Mouse (Mus musculus) Patski (cell line): ENCODE measurements around the gene Sprr2i. TPM values are rescaled to one million over a fixed set of nuclear protein-coding genes. Genes with fewer than 3 reads are reported as not detected.

Experiments
- ATAC-seq: fragments of 100-300 bp; one replicate; pipeline ENCODE4 v1.8.0; 2021
- CTCF ChIA-PET: fragments of 350-600 bp; sonication (Branson Sonifier 250); formaldehyde crosslinking; loops from one replicate; lab custom pipeline; 2022; ENCODE audit warnings: inconsistent platforms; lab: Charles Lee
- POLR2A ChIA-PET: fragments of 350-600 bp; sonication (Branson Sonifier 250); formaldehyde crosslinking; loops from one replicate; lab custom pipeline; 2022; ENCODE audit warnings: antibody characterized with exemption, inconsistent platforms; lab: Charles Lee
- DNase-seq: peaks from one replicate; pipeline ENCODE4 v3.0.0-alpha.2; 2011; ENCODE audit warnings: low read depth, low spot score
- H3K27me3 ChIP-seq: fragments of 371-371 bp; one replicate; pipeline ENCODE4 v1.5.1; 2021
- CTCF ChIP-seq: fragments of 100-300 bp; IDR thresholded peaks from one replicate; pipeline ENCODE4 v1.5.1; 2021
- in situ Hi-C: fragments of 300-500 bp; cut with MboI; formaldehyde crosslinking; loops from 3 replicates; pipeline ENCODE4 v1.11.1; 2018; ENCODE audit warnings: low pct_unique_long_range_greater_than_20kb, mixed read lengths
- polyA plus RNA-seq: library from polyadenylated mRNA; unstranded; gene quantifications from one replicate; pipeline ENCODE4 v1.2.3, GENCODE M21; 2021

The Sprr2i gene
- polyA plus RNA-seq: not detected

- no peak for DNase-seq
Observed at GRCm38 (mm10) chr3:92407691-92408090, at the start of gene Sprr2i. TSS of gene Sprr2i (plus strand) at chr3:92407991.

GRCm38 (mm10) chr3:92361619-92362018, 46.2 kb upstream of the Sprr2i start:
- in situ Hi-C loops: no loop called here
- H3K27me3 ChIP-seq: no peaks in the 10 kb centered on the region
- no peak for ATAC-seq
- CTCF ChIA-PET: interaction anchor here (1.1 to 1.4 kb wide), 2 partner anchors 23 to 27 kb away, joined by 3 read pairs; partner anchors contain the start of gene Sprr2d
- no peak for DNase-seq
- POLR2A ChIA-PET: no interaction called here
- TF ChIP-seq CTCF: no peak

More at GRCm38 (mm10) chr3:92407691-92408090, at the start of gene Sprr2i:
- in situ Hi-C loops: no loop called here
- no peak for ATAC-seq
- CTCF ChIA-PET: no interaction called here
- peaks cover 20% of the 10 kb centered on the region for H3K27me3 ChIP-seq
- POLR2A ChIA-PET: no interaction called here
- no peak for TF ChIP-seq CTCF

GRCm38 (mm10) chr3:92364887-92365286, 42.9 kb upstream of the Sprr2i start, which contains the start of gene Sprr2f:
TSS of gene Sprr2f (plus strand) at chr3:92365187.
- no peak for DNase-seq
- in situ Hi-C loops: no loop called here
- TF ChIP-seq CTCF: no peak
- H3K27me3 ChIP-seq: no peaks in the 10 kb centered on the region
- POLR2A ChIA-PET: no interaction called here
- CTCF ChIA-PET: no interaction called here
- no peak for ATAC-seq

GRCm38 (mm10) chr3:92373613-92374012, 34.2 kb upstream of the Sprr2i start:
- DNase-seq (peak; percentile 20), ATAC-seq (peak; percentile 73)
- TF ChIP-seq CTCF: no peak
- in situ Hi-C loops: no loop called here
- POLR2A ChIA-PET: no interaction called here
- CTCF ChIA-PET: no interaction called here
- H3K27me3 ChIP-seq: no peaks in the 10 kb centered on the region

DNA sequence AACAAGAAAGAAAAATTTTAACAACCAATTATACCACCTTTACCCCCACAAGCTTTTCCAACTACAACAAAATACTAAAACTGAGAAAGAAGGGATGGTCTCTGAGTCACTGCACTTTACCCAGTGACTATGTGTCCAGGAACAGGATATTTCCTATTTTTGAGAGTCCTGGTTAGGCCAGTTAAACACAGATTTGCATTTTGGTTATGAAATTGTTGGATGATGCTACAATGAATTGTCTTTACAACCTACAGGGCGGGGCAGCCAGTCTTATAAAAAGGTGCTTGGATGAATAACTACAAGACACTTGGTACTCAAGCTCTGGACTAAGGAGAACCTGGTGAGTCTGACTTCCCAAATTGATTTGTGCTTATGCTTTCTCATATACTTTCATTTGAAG, 22.4 kb upstream of the Sprr2i start, which contains the start of gene Sprr2h:
Gene Sprr2h (plus strand): TSS at position 301 of the 400 bp plus-strand sequence.
- ATAC-seq (no peak), DNase-seq (no peak)
- CTCF ChIA-PET: no interaction called here
- no peaks in the 10 kb centered on the region for H3K27me3 ChIP-seq
- TF ChIP-seq CTCF: no peak
- POLR2A ChIA-PET: no interaction called here
- in situ Hi-C loops: no loop called here

GRCm38 (mm10) chr3:92394301-92394700, 13.5 kb upstream of the Sprr2i start:
- in situ Hi-C loops: no loop called here
- DNase-seq (peak; percentile 7), ATAC-seq (peak; percentile 54)
- ChIA-PET CTCF (interaction anchor here (0.9 to 5.4 kb wide), 6 partner anchors 109 to 245 kb away, joined by 3 to 25 read pairs (median 4); no protein-coding TSS in a partner anchor), POLR2A (no interaction called here)
- peak; percentile 61 for TF ChIP-seq CTCF
- peaks cover 5% of the 10 kb centered on the region for H3K27me3 ChIP-seq

GRCm38 (mm10) chr3:92417782-92418181, 10.0 kb downstream of the Sprr2i start, which contains the start of gene Sprr2j-ps:
TSS of gene Sprr2j-ps (plus strand) at chr3:92418082.
- ATAC-seq (no peak), DNase-seq (no peak)
- no peak for TF ChIP-seq CTCF
- CTCF ChIA-PET: no interaction called here
- peaks cover 5% of the 10 kb centered on the region for H3K27me3 ChIP-seq
- POLR2A ChIA-PET: no interaction called here
- in situ Hi-C loops: no loop called here

- ATAC-seq (no peak), DNase-seq (no peak)
- ChIA-PET CTCF (no interaction called here), POLR2A (no interaction called here)
- no peak for TF ChIP-seq CTCF
- peaks cover 4% of the 10 kb centered on the region for H3K27me3 ChIP-seq
- in situ Hi-C loops: no loop called here
Observed at GRCm38 (mm10) chr3:92429323-92429722, 21.5 kb downstream of the Sprr2i start, which contains the start of gene Gm9774. TSS of gene Gm9774 (minus strand) at chr3:92429423.

DNA sequence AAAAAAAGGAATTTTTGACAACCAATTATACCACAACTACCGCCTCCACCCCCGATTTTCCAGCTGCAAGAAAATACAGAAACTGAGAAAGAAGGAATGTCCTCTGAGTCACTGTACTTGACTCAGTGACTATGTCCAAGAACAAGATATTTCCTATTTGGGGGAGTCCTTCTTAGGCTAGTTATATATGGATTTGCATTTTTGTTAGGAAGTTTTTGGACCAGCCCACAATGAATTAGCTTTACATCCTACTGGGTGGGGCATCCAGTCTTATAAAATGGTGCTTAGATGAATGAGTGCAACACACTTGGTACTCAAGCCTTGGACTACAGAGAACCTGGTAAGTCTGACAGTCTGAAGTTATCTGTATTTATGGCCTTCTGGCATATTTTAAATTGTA, 24.5 kb downstream of the Sprr2i start, which contains the start of gene Sprr2k:
Gene Sprr2k (plus strand): TSS at position 301 of the 400 bp plus-strand sequence.
- ATAC-seq (no peak), DNase-seq (no peak)
- CTCF ChIA-PET: interaction anchor here (1.1 kb wide), 1 partner anchor 13 kb away, joined by 3 read pairs; no protein-coding TSS in a partner anchor
- POLR2A ChIA-PET: no interaction called here
- no peak for TF ChIP-seq CTCF
- in situ Hi-C loops: no loop called here
- no peaks in the 10 kb centered on the region for H3K27me3 ChIP-seq

GRCm38 (mm10) chr3:92438689-92439088, 30.9 kb downstream of the Sprr2i start, which contains the start of gene Sprr1b:
TSS of gene Sprr1b (minus strand) at chr3:92438789.
- POLR2A ChIA-PET: no interaction called here
- DNase-seq (no peak), ATAC-seq (no peak)
- CTCF ChIA-PET: no interaction called here
- no peaks in the 10 kb centered on the region for H3K27me3 ChIP-seq
- in situ Hi-C loops: no loop called here
- no peak for TF ChIP-seq CTCF

DNA sequence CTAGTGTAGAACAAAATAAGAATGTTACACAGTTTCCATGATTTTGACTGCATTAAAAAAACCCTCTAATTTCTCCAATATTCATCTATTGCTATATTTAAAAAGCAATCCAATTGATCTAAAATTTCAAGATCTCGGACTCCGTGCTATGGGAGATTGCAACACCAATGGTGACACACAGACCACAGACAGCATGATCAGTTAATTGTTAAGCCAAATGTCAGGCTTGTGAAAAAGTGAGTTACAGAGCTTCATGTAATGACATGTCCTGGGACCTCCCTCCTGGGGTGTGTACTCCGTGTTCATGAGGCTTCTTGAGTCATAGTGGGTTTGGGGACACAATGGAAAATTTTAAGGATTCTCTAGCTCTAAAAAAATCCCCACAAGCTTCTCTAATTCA, 32.4 kb downstream of the Sprr2i start:
- peaks cover 3% of the 10 kb centered on the region for H3K27me3 ChIP-seq
- ChIA-PET POLR2A (interaction anchor here (0.6 to 0.7 kb wide), 3 partner anchors 24 to 1887 kb away, joined by 3 read pairs; no protein-coding TSS in a partner anchor), CTCF (interaction anchor here (0.8 to 1.3 kb wide), 4 partner anchors 9 to 291 kb away, joined by 3 to 5 read pairs (median 4); no protein-coding TSS in a partner anchor)
- ATAC-seq: peak; percentile 19
- in situ Hi-C loops: no loop called here
- TF ChIP-seq CTCF: no peak
- DNase-seq: no peak
